Mouse (Mus musculus) adipose tissue, adult 10 weeks (tissue): ENCODE measurements around the gene Nucb2. TPM values are rescaled to one million over a fixed set of nuclear protein-coding genes. Genes with fewer than 3 reads are reported as not detected.

Experiments used
- polyA plus RNA-seq: library from polyadenylated mRNA; stranded (reverse); fragments of 350-450 nt; fragmentation: Illumina TruSeq; extraction: RNeasy Lipid Tissue Mini Kit (QIAGEN cat#74804); gene quantifications from one replicate; pipeline ENCODE4 v1.2.3, GENCODE M21; 2014; ENCODE audit warnings: low read depth, low replicate concordance

The Nucb2 gene
- polyA plus RNA-seq, result 225 TPM

GRCm38 (mm10) chr7:116503879-116504817 lies at the start of gene Nucb2:
TSS of gene Nucb2 (plus strand) at chr7:116504369.

Other genes with a start within 250 kb of the Nucb2 start
- 12.3 TPM for gene Plekha7, start 196.0 kb upstream of the Nucb2 start, polyA plus RNA-seq
- 928 TPM for gene Rps13, start 170.2 kb upstream of the Nucb2 start, polyA plus RNA-seq
- 32.3 TPM for gene Pik3c2a, start 60.9 kb upstream of the Nucb2 start, polyA plus RNA-seq